Mouse (Mus musculus): ENCODE results near the gene Pigq. TPM values are rescaled to one million over a fixed set of nuclear protein-coding genes. Genes with fewer than 3 reads are reported as not detected.
A peak's percentile ranks its signal among the peaks of the same experiment; 100 is the strongest.

Pigq gene
- polyA plus RNA-seq, 1 experiment from 2014 or later = 77.1 TPM

DNA sequence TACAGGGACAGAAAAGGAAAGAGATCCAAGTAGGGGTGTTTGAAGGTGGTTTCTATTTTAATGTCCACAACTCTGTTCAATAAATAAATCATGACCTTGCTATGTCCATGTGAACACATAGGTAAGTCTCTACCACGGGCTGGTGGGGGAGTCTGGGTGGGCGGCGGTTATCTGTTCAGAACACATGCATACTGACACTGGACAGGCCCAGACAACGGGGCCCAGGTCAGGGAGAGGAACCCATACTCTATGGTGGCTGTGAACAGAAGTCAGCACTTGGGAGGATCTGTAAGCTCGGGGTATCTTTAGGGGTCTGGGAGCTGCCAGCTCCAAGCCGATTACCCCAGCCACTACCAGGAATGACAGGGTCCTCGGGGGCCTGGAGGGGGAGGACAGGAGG is 1.6 kb upstream of the Pigq start:
- H3K9me3 ChIP-seq (replicated peaks; ENCODE audit: control insufficient read depth, low read length) = no peaks in the 10 kb centered on the region
- peaks cover 4% of the 10 kb centered on the region for H3K4me1 ChIP-seq (ENCODE audit: control insufficient read depth, insufficient read depth, low read length)
- peaks cover 18% of the 10 kb centered on the region for H3K27me3 ChIP-seq (ENCODE audit: control insufficient read depth, insufficient read depth, low read length)
- H3K36me3 ChIP-seq (ENCODE audit: control insufficient read depth, insufficient read depth, low read length) = no peaks in the 10 kb centered on the region
- ATAC-seq (replicated peaks; ENCODE audit: insufficient number of reproducible peaks, low FRiP score, low TSS enrichment) = no peak
- no peak overlapping the region for H3K4me3 ChIP-seq (ENCODE audit: low read depth, low read length)
- WGBS (ENCODE audit: insufficient replicate concordance) = 68% methylated on average over 7 of the region's 7 CpGs
- H3K4me2 ChIP-seq = no peak overlapping the region
- no peak overlapping the region for H3K9ac ChIP-seq (ENCODE audit: low read depth, low read length)
- peak overlapping the region; percentile 58 for H3K27ac ChIP-seq (ENCODE audit: low read depth, low read length)

DNA sequence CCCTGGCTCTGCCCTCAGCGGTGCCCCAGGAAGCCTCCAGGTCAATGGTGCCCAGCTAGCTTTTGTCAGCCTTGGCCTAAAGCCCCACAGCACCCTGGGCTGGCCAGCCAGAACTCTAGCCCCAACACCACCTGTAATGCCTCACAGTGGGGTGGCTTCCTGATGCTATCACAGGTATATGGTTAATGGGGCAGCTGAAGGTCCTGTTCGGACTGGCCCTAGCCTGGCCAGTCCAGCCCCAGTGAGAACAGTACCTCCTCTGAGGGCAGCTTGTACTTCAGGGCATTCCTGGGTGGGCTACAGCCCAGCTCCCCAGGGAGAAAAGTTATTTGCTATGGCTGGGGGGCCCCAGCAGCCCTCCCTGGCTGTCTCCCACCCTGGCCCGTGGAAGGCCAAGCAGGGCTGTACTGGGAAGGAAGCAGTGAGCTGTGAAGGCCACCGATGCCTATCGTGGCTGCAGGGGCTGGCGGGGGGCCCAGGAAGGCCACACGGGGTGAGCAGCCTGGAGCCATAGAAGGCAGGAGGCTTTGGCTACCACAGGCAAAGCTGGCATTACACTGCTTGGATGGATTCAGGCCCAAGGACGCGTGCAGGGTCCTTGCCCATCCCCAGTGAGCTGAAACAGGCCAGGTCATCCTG is 900 bp upstream of the Pigq start:
- Histone ChIP-seq H3K36me3 (ENCODE audit: control insufficient read depth, insufficient read depth, low read length) (no peaks in the 10 kb centered on the region), H3K9me3 (replicated peaks; ENCODE audit: control insufficient read depth, low read length) (no peaks in the 10 kb centered on the region), H3K27me3 (ENCODE audit: control insufficient read depth, insufficient read depth, low read length) (peaks cover 11% of the 10 kb centered on the region), H3K9ac (ENCODE audit: low read depth, low read length) (no peak overlapping the region), H3K4me2 (no peak overlapping the region), H3K4me1 (ENCODE audit: control insufficient read depth, insufficient read depth, low read length) (peaks cover 6% of the 10 kb centered on the region), H3K27ac (ENCODE audit: low read depth, low read length) (no peak overlapping the region), H3K4me3 (ENCODE audit: low read depth, low read length) (no peak overlapping the region)
- WGBS (ENCODE audit: insufficient replicate concordance) = 63% methylated on average over 9 of the region's 9 CpGs
- ATAC-seq (replicated peaks; ENCODE audit: insufficient number of reproducible peaks, low FRiP score, low TSS enrichment) = no peak

DNA sequence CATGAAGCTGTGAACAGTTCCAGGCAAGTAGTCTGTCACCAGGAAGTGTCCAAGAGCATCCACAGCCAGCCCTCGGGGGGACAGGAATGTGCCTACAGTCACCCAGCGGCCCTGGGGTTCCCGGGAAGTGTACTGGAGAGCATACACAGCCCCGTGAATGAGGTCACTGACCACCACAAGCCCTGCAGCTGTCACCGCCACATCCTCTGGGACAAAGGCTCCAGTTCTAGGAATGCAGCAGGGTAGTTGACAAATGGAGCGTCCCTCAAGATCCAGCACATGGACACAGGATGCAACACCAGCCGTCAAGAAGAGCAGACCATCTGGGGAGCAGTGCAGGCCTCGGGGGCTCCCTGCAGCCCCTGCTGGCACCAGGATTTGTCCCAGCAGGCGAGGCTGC is 967 bp downstream of the Pigq start:
- WGBS (ENCODE audit: insufficient replicate concordance) = 75% methylated on average over 9 of the region's 9 CpGs
- Histone ChIP-seq H3K4me2 (peak overlapping the region; percentile 43), H3K9ac (ENCODE audit: low read depth, low read length) (0 out of 2 replicates have a peak overlapping the region, but pooled peaks have one; percentile 34), H3K27ac (ENCODE audit: low read depth, low read length) (peak overlapping the region; percentile 85), H3K27me3 (ENCODE audit: control insufficient read depth, insufficient read depth, low read length) (no peaks in the 10 kb centered on the region), H3K9me3 (replicated peaks; ENCODE audit: control insufficient read depth, low read length) (no peaks in the 10 kb centered on the region), H3K4me3 (ENCODE audit: low read depth, low read length) (no peak overlapping the region), H3K4me1 (ENCODE audit: control insufficient read depth, insufficient read depth, low read length) (peaks cover 9% of the 10 kb centered on the region), H3K36me3 (ENCODE audit: control insufficient read depth, insufficient read depth, low read length) (no peaks in the 10 kb centered on the region)
- ATAC-seq (replicated peaks; ENCODE audit: insufficient number of reproducible peaks, low FRiP score, low TSS enrichment) = no peak

DNA sequence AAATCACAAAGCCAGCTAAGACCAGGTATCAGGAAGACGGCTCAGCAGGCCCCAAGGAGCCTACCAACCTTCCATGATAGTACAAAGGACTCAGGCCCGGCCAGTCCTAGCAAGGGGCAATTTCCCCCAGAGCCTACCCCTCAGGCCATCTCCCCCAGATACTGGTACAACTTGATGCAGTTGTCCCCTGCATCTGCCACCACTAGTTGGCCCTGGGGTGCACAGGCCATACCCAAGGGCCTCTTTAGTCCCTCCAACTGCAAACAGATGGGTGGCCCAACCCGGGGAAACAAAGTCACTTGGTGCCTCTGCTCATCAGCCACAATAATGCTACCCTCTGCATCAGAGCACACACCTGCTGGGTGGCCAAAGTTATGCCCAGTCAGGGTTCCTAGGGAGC is 1.5 kb downstream of the Pigq start:
- H3K27me3 ChIP-seq (ENCODE audit: control insufficient read depth, insufficient read depth, low read length) = no peaks in the 10 kb centered on the region
- peak overlapping the region; percentile 43 for H3K4me2 ChIP-seq
- H3K9ac ChIP-seq (ENCODE audit: low read depth, low read length) = peak overlapping the region; percentile 34; the same call in 1 of the 2 replicates
- peaks cover 9% of the 10 kb centered on the region for H3K4me1 ChIP-seq (ENCODE audit: control insufficient read depth, insufficient read depth, low read length)
- peak overlapping the region; percentile 85 for H3K27ac ChIP-seq (ENCODE audit: low read depth, low read length)
- no peaks in the 10 kb centered on the region for H3K9me3 ChIP-seq (replicated peaks; ENCODE audit: control insufficient read depth, low read length)
- H3K36me3 ChIP-seq (ENCODE audit: control insufficient read depth, insufficient read depth, low read length) = no peaks in the 10 kb centered on the region
- 0 out of 2 replicates have a peak overlapping the region, but pooled peaks have one; percentile 3 for H3K4me3 ChIP-seq (ENCODE audit: low read depth, low read length)
- no peak for ATAC-seq (replicated peaks; ENCODE audit: insufficient number of reproducible peaks, low FRiP score, low TSS enrichment)
- WGBS (ENCODE audit: insufficient replicate concordance) = 67% methylated on average over 3 of the region's 3 CpGs

DNA sequence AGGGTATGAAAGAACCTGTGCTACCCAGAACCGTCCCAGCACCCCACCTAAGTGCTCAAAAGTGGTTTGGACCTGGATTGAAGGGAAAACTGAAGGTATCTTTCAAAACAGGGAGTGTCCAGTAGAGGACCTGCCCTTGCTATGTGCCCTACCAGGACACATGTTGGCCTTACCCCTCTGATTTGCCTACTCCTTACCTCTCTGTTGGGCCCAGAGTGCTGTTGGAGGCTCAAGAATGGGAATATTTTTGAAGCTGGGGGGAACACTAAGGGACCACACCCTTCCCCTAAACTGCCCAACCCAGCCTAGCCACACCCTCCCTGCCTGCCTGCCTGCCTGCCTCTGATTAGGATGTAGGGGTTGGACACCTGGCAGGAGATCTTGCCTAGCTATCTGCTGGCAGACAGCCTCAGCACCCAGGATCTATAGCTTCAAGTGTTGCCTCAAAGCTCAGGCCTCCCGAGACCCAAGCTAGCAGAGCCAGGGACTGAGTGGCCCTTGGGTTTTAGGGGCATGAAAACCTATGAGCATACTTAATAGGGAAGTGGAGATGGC is 2.1 kb downstream of the Pigq start:
- 70% methylated on average over 2 of the region's 2 CpGs for WGBS (ENCODE audit: insufficient replicate concordance)
- Histone ChIP-seq H3K27ac (ENCODE audit: low read depth, low read length) (peak overlapping the region; percentile 88), H3K9me3 (replicated peaks; ENCODE audit: control insufficient read depth, low read length) (no peaks in the 10 kb centered on the region), H3K27me3 (ENCODE audit: control insufficient read depth, insufficient read depth, low read length) (no peaks in the 10 kb centered on the region), H3K4me3 (ENCODE audit: low read depth, low read length) (peak overlapping the region; percentile 88), H3K4me2 (peak overlapping the region; percentile 69), H3K4me1 (ENCODE audit: control insufficient read depth, insufficient read depth, low read length) (peaks cover 9% of the 10 kb centered on the region), H3K9ac (ENCODE audit: low read depth, low read length) (peak overlapping the region; percentile 99), H3K36me3 (ENCODE audit: control insufficient read depth, insufficient read depth, low read length) (no peaks in the 10 kb centered on the region)
- peak; percentile 82 for ATAC-seq (replicated peaks; ENCODE audit: insufficient number of reproducible peaks, low FRiP score, low TSS enrichment)

DNA sequence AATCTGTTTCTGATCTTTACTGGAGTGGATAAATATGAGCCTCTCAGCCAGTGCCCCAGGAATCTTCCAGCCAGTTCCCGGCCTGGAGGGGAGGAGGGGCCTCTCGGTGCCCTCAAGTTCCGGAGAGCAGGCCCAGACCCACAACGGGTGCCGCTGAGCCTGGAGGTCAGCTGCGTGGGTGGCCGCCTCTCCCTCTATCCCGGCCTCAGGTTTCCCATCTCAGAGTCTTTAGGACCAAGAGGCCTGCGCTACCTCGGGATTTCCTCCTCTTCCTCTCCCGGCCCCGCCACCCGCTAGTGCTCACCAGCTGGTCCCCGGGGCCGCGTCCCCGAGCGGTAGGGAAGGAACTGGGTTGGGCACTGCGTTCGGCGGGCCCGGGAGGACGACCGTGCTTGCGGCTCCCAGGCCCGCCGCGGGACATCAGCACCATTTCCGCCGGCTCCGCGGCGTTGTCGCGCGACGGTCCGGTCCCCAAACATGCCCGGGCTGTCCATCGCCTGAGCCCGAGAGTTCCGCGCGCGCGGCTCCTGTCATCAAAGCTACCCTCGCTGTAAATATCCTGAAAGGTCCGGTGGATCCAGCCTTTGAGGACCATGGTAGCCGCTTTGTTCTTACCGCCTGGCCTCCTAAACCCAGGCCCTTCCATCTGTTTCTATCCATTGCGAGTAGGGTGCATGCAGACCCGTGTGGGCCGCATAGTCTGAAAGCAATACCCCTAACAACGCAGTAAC is 3.1 kb downstream of the Pigq start:
- 3% methylated on average over 54 of the region's 54 CpGs for WGBS (ENCODE audit: insufficient replicate concordance)
- H3K9me3 ChIP-seq (replicated peaks; ENCODE audit: control insufficient read depth, low read length) = no peaks in the 10 kb centered on the region
- no peaks in the 10 kb centered on the region for H3K36me3 ChIP-seq (ENCODE audit: control insufficient read depth, insufficient read depth, low read length)
- H3K27me3 ChIP-seq (ENCODE audit: control insufficient read depth, insufficient read depth, low read length) = no peaks in the 10 kb centered on the region
- H3K4me3 ChIP-seq (ENCODE audit: low read depth, low read length) = peak overlapping the region; percentile 88
- peaks cover 9% of the 10 kb centered on the region for H3K4me1 ChIP-seq (ENCODE audit: control insufficient read depth, insufficient read depth, low read length)
- H3K4me2 ChIP-seq = peak overlapping the region; percentile 69
- ATAC-seq (replicated peaks; ENCODE audit: insufficient number of reproducible peaks, low FRiP score, low TSS enrichment) = no peak
- peak overlapping the region; percentile 88 for H3K27ac ChIP-seq (ENCODE audit: low read depth, low read length)
- H3K9ac ChIP-seq (ENCODE audit: low read depth, low read length) = peak overlapping the region; percentile 99

DNA sequence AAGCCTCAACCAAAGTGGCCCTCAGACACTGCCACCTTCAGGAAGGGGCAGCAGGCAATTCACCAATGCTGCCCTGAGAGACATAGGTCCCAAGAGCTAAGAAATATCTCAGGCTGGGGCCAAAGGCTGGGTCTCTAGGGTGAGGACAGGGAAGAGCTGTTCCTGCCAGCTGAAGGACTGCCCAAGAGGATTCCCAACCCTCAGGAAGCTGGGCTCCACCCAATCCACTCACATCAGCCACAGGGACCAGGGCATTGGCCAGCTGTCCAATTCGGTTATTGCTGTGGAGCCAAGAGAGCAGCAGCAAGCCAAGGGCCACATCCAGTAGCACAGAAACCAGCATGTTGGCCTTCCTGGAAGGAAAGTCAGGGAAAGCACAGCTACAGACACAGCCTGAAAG is 10.2 kb downstream of the Pigq start:
- Histone ChIP-seq H3K27me3 (ENCODE audit: control insufficient read depth, insufficient read depth, low read length) (no peaks in the 10 kb centered on the region), H3K4me2 (no peak overlapping the region), H3K27ac (ENCODE audit: low read depth, low read length) (no peak overlapping the region), H3K4me1 (ENCODE audit: control insufficient read depth, insufficient read depth, low read length) (no peaks in the 10 kb centered on the region), H3K4me3 (ENCODE audit: low read depth, low read length) (no peak overlapping the region), H3K36me3 (ENCODE audit: control insufficient read depth, insufficient read depth, low read length) (peaks cover 35% of the 10 kb centered on the region), H3K9me3 (replicated peaks; ENCODE audit: control insufficient read depth, low read length) (no peaks in the 10 kb centered on the region), H3K9ac (ENCODE audit: low read depth, low read length) (no peak overlapping the region)
- ATAC-seq (replicated peaks; ENCODE audit: insufficient number of reproducible peaks, low FRiP score, low TSS enrichment) = no peak
- 100% methylated on average over 1 of the region's 1 CpGs for WGBS (ENCODE audit: insufficient replicate concordance)

DNA sequence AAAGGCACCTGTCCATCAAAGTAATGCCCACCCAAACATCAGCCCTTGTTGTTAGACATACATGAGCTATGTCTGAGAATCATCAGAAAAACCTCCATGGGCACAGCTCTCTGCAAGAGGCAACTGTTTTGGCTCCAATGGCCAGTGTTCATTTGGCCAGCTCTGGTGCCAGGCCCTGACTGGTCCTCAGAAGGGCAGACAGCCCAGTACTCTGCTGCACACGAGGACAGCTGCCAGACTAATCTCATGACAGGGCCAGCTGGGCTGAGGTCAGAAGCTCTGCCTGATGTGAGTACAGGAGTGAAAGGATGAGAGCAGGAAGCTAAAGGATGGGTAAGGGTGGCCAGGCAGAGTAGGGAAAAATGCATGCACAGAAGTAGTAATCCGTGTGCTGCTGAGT is 19.4 kb downstream of the Pigq start:
- H3K27ac ChIP-seq (ENCODE audit: low read depth, low read length) = no peak overlapping the region
- WGBS (ENCODE audit: insufficient replicate concordance) = 70% methylated on average over 2 of the region's 2 CpGs

More for the DNA sequence above, 19.4 kb downstream of the Pigq start:
- Histone ChIP-seq H3K4me2 (no peak overlapping the region), H3K36me3 (ENCODE audit: control insufficient read depth, insufficient read depth, low read length) (peaks cover 18% of the 10 kb centered on the region), H3K9me3 (replicated peaks; ENCODE audit: control insufficient read depth, low read length) (no peaks in the 10 kb centered on the region), H3K4me1 (ENCODE audit: control insufficient read depth, insufficient read depth, low read length) (no peaks in the 10 kb centered on the region), H3K4me3 (ENCODE audit: low read depth, low read length) (no peak overlapping the region), H3K27me3 (ENCODE audit: control insufficient read depth, insufficient read depth, low read length) (no peaks in the 10 kb centered on the region), H3K9ac (ENCODE audit: low read depth, low read length) (no peak overlapping the region)
- no peak for ATAC-seq (replicated peaks; ENCODE audit: insufficient number of reproducible peaks, low FRiP score, low TSS enrichment)
